Mouse (Mus musculus): ENCODE data around the gene Gm20521.

DNA sequence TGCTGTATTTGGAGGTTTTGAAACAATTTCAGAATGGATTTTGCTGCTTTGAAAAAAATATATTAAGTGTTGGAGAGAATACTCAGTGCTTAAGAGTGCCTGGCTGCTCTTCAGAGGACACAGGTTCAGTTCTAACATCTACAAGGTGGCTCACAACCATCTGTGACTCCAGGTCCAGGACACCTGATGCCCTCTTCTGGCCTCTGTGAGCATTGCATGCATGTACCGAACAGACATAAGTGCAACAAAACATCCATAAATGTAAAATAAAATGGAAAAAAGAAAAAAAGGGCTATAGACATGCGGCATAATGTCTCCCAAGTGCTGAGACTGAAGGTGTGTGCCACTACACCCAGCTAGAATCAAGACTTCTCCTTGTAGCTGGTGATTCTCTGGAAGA lies 22.7 kb upstream of the Gm20521 start:
- TF ChIP-seq CTCF (IDR thresholded peaks at IDR 0.05): peak; percentile 81
- TF ChIP-seq EP300 (IDR thresholded peaks at IDR 0.05): no peak

All from lung, postnatal 0 days (tissue).